Mouse (Mus musculus): ENCODE measurements around the gene Eid2.

DNA sequence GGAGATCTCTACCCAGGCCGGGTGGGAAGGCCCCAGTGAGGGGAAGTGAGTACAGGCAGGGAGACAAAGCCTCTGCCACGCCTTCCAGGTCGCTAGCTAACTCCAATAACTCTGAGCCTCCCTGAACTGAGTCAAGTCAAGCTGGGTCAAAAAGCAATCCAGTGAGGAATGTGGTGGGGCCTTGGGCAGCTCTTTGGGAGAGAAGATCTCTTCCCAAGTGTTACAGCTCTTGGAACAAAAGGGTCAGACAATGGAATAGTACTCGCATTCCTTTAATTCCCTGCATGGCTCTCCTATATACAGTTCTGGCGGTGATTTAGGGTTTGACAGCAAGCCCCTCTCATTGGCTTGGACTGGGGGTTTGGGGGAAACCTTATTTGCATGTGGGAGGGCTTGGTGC lies 4.8 kb upstream of the Eid2 start:
- TF ChIP-seq POLR2A (IDR thresholded peaks at IDR 0.05; ENCODE audit: borderline replicate concordance, insufficient read depth, low read length) (no peak), CTCF (IDR thresholded peaks at IDR 0.05; ENCODE audit: borderline replicate concordance, insufficient read depth, low read depth, low read length) (no peak)

Measured in cerebellum, adult 2 months (tissue).